In the genomic region with DNA sequence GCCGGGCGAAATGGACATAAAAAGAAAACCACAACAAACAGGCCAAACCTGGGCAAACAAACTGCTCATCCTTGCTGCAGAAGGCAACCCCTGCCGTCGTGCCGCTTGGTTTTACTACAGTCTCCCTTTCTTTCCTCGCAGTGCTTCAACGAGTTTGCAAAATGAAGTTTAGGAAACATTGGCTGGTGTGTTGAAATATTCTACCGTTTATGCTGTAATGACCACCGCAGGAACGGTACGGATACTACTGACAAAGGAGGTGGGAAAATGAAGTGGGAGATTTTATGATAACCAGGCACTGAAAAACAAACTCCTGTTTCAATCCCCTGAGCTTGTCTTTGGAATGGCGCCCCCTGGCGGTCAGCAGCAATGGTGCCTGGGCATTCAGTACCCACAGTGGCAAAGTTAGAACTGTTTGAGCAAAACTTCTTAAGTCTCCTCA, we compare ENCODE assay signal across 7 mouse cellular contexts. TPM values are rescaled to one million over a fixed set of nuclear protein-coding genes. Genes with fewer than 3 reads are reported as not detected.
DNase-seq lines count a peak whose midpoint lies in the region; ATAC-seq lines count a peak whose summit lies in the region.

A gene (minus strand): TSS at position 170 of the 442 bp plus-strand sequence.

- WGBS in intestine, embryonic 16.5 days = 1% methylated on average over 13 of the region's 13 CpGs
- 3% methylated on average over 13 of the region's 13 CpGs for WGBS in limb, embryonic 11.5 days
- 4% methylated on average over 13 of the region's 13 CpGs for WGBS in midbrain, embryonic 13.5 days

- peak within 1 kb of the TSS; percentile 70 for H3K4me3 ChIP-seq in intestine, embryonic 16.5 days (ENCODE audit: low read length)
- peak within 1 kb of the TSS; percentile 37 for H3K4me3 ChIP-seq in limb, embryonic 11.5 days (ENCODE audit: low read depth, low read length)
- peak within 1 kb of the TSS; percentile 47 for H3K4me3 ChIP-seq in midbrain, embryonic 13.5 days (replicated peaks)

- peak; percentile 50 for DNase-seq in adrenal gland, adult 8-10 months
- peak; percentile 86 for DNase-seq in embryo, embryonic 11 days
- DNase-seq in gastrocnemius, postnatal 4 days (ENCODE audit: low spot score in 2 of 2) = peak; percentile 84 to 89
- DNase-seq in limb, embryonic 11.5 days (ENCODE audit: low spot score) = peak; percentile 90
- DNase-seq in spleen, adult 12 weeks (ENCODE audit: low spot score) = peak; percentile 74

- no peaks in the 10 kb centered on the region for H3K9me3 ChIP-seq in intestine, embryonic 16.5 days (ENCODE audit: control insufficient read depth, low read length)
- no peaks in the 10 kb centered on the region for H3K9me3 ChIP-seq in limb, embryonic 11.5 days (ENCODE audit: control insufficient read depth, low read length)
- no peaks in the 10 kb centered on the region for H3K9me3 ChIP-seq in midbrain, embryonic 13.5 days

- peaks cover 5% of the 10 kb centered on the region; the same call in 1 of the 2 replicates for H3K27me3 ChIP-seq in intestine, embryonic 16.5 days (replicated peaks; ENCODE audit: control insufficient read depth, insufficient read depth, low read length)
- H3K27me3 ChIP-seq in limb, embryonic 11.5 days (ENCODE audit: control insufficient read depth, insufficient read depth, low read length) = peaks cover 11% of the 10 kb centered on the region
- peaks cover 29% of the 10 kb centered on the region for H3K27me3 ChIP-seq in midbrain, embryonic 13.5 days

- H3K9ac ChIP-seq in intestine, embryonic 16.5 days (ENCODE audit: low read depth, low read length) = peak within 1 kb of the TSS; percentile 69
- H3K9ac ChIP-seq in limb, embryonic 11.5 days (ENCODE audit: low read length) = peak within 1 kb of the TSS; percentile 50
- peak within 1 kb of the TSS; percentile 54 for H3K9ac ChIP-seq in midbrain, embryonic 13.5 days (replicated peaks)

- peak within 1 kb of the TSS; percentile 41; the same call in 1 of the 2 replicates for H3K27ac ChIP-seq in intestine, embryonic 16.5 days (ENCODE audit: low read length)
- H3K27ac ChIP-seq in limb, embryonic 11.5 days (replicated peaks; ENCODE audit: low read depth, low read length) = no peak within 1 kb of the TSS
- no peak within 1 kb of the TSS for H3K27ac ChIP-seq in midbrain, embryonic 13.5 days

- 0 out of 2 replicates have a peak, but pooled peaks cover 4% of the 10 kb centered on the region for H3K4me1 ChIP-seq in intestine, embryonic 16.5 days (ENCODE audit: control insufficient read depth, insufficient read depth, low read length)
- no peaks in the 10 kb centered on the region for H3K4me1 ChIP-seq in limb, embryonic 11.5 days (ENCODE audit: control insufficient read depth, insufficient read depth, low read length)
- H3K4me1 ChIP-seq in midbrain, embryonic 13.5 days (replicated peaks) = peaks cover 11% of the 10 kb centered on the region

- H3K36me3 ChIP-seq in intestine, embryonic 16.5 days (ENCODE audit: control insufficient read depth, insufficient read depth, low read length) = no peaks in the 10 kb centered on the region
- no peaks in the 10 kb centered on the region for H3K36me3 ChIP-seq in limb, embryonic 11.5 days (ENCODE audit: control insufficient read depth, insufficient read depth, low read length)
- no peaks in the 10 kb centered on the region for H3K36me3 ChIP-seq in midbrain, embryonic 13.5 days

- ATAC-seq in intestine, embryonic 16.5 days = peak; percentile 72
- 0 out of 2 replicates have a peak, but pooled peaks have one; percentile 69 for ATAC-seq in limb, embryonic 11.5 days (ENCODE audit: insufficient number of reproducible peaks, low FRiP score, low TSS enrichment, low read depth)
- 0 out of 2 replicates have a peak, but pooled peaks have one; percentile 48 for ATAC-seq in midbrain, embryonic 13.5 days

- peak within 1 kb of the TSS; percentile 97 for H3K4me2 ChIP-seq in intestine, embryonic 16.5 days (ENCODE audit: low read depth, low read length)
- H3K4me2 ChIP-seq in limb, embryonic 11.5 days (ENCODE audit: low read depth, severe bottlenecking) = peak within 1 kb of the TSS; percentile 84
- H3K4me2 ChIP-seq in midbrain, embryonic 13.5 days (replicated peaks) = peak within 1 kb of the TSS; percentile 73

RNA-seq across cellular contexts. Expression of the gene that starts here (rescaled TPM):
- 1 to 10 TPM; 3.1 to 4.1 (median 3.6) TPM for total RNA-seq in adrenal gland, adult 8-10 months (2022)
- 1 to 10 TPM; 4.6 to 6.2 TPM for total RNA-seq in gastrocnemius, postnatal 4 days (2021)
- polyA plus RNA-seq in intestine, embryonic 16.5 days (2015; fragmentation: Nextera tagmentation; extraction: Ambion mirVana) = 1.1 and 1.4 TPM in 2 replicates
- polyA plus RNA-seq in limb, embryonic 11.5 days (2014; fragmentation: Nextera tagmentation; extraction: Ambion mirVana) = 0.63 and 0.91 TPM in 2 replicates
- 0.24 and 0.36 TPM in 2 replicates for polyA plus RNA-seq in midbrain, embryonic 13.5 days (2015; fragmentation: Nextera tagmentation; extraction: Ambion mirVana)

Comparison
In these comparisons a context has a peak if more than half of its experiments do, and no peak if none do; other contexts are left out.
1. Peak in DNase-seq, ATAC-seq, H3K4me3 ChIP-seq, H3K9ac ChIP-seq and H3K4me2 ChIP-seq in limb, embryonic 11.5 days; RNA of the gene not detected or under 1 TPM.
2. Peak in ATAC-seq, H3K4me3 ChIP-seq, H3K9ac ChIP-seq and H3K4me2 ChIP-seq in midbrain, embryonic 13.5 days; RNA of the gene not detected or under 1 TPM.